Mouse (Mus musculus) limb, embryonic 14.5 days (tissue): ENCODE measurements around the gene Gatb. TPM values are rescaled to one million over a fixed set of nuclear protein-coding genes. Genes with fewer than 3 reads are reported as not detected.

Experiments
- ATAC-seq: fragments of 200-750 bp; cut with Nextera tagmentation; 2 replicates; pipeline ENCODE4 v1.8.0; 2017; ENCODE audit warnings: low read depth, moderate number of reproducible peaks, moderate TSS enrichment; ENCODE audit not compliant: low FRiP score
- DNase-seq: peaks from one replicate; pipeline ENCODE4 v3.0.0-alpha.2; 2015; ENCODE audit warnings: low spot score
- H3K27ac ChIP-seq: fragments of 300-500 bp; sonication (generic); replicated peaks from 2 replicates; pipeline ENCODE4 v1.5.1; 2014; ENCODE audit warnings: low read depth, mild to moderate bottlenecking, low read length, moderate library complexity, mixed read lengths
- H3K27me3 ChIP-seq: fragments of 300-500 bp; sonication (generic); 2 replicates; pipeline ENCODE4 v1.6.1; 2014; ENCODE audit warnings: low read length, mixed read lengths; ENCODE audit not compliant: control insufficient read depth, insufficient read depth
- H3K36me3 ChIP-seq: fragments of 300-500 bp; sonication (generic); 2 replicates; pipeline ENCODE4 v1.6.1; 2014; ENCODE audit warnings: mild to moderate bottlenecking, low read length, moderate library complexity, mixed read lengths; ENCODE audit not compliant: control insufficient read depth, insufficient read depth
- H3K4me1 ChIP-seq: fragments of 300-500 bp; sonication (generic); 2 replicates; pipeline ENCODE4 v1.6.1; 2014; ENCODE audit warnings: antibody characterized with exemption, low read length, mixed read lengths; ENCODE audit not compliant: control insufficient read depth, insufficient read depth
- H3K4me2 ChIP-seq: fragments of 300-500 bp; sonication (generic); replicated peaks from 2 replicates; pipeline ENCODE4 v1.6.1; 2014; ENCODE audit warnings: low read depth, mild to moderate bottlenecking, low read length, moderate library complexity; ENCODE audit not compliant: severe bottlenecking
- H3K4me3 ChIP-seq: fragments of 300-500 bp; sonication (generic); replicated peaks from 2 replicates; pipeline ENCODE4 v1.5.1; 2014; ENCODE audit warnings: low read length
- H3K9ac ChIP-seq: fragments of 300-500 bp; sonication (generic); 2 replicates; pipeline ENCODE4 v1.6.1; 2014; ENCODE audit warnings: mild to moderate bottlenecking, low read depth, low read length, moderate library complexity; ENCODE audit not compliant: severe bottlenecking
- H3K9me3 ChIP-seq: fragments of 300-500 bp; sonication (generic); 2 replicates; pipeline ENCODE4 v1.6.1; 2016; ENCODE audit warnings: low read length; ENCODE audit not compliant: control insufficient read depth
- POLR2A ChIP-seq: fragments of 200-500 bp; IDR thresholded peaks from 2 replicates; pipeline ENCODE4 v1.8.0; 2012; ENCODE audit warnings: inconsistent platforms, mild to moderate bottlenecking, moderate library complexity, borderline replicate concordance; ENCODE audit not compliant: insufficient read depth, insufficient read length; ENCODE audit errors: extremely low read depth
- WGBS: fragments of 180-500 bp; shearing (Covaris S2); extraction: QIAGEN DNeasy Blood & Tissue Kit; methylation state at CpG from one replicate; pipeline ENCODE4 v1.1.7; 2014; 5-methylcytosine and 5-hydroxymethylcytosine counted together
- polyA plus RNA-seq, 2 experiments: library from polyadenylated mRNA; depleted of rRNA in 1 of 2; stranded (reverse) in 1 of 2; unstranded in 1 of 2; fragments of >200 nt; fragmentation: Nextera tagmentation in 1 of 2; extraction: Ambion mirVana in 1 of 2; gene quantifications; 2 replicates each; pipeline versions ENCODE4 v1.2.1 to v1.2.3; 2012 to 2014

The Gatb gene
- polyA plus RNA-seq, 2 experiments, result 9.0 to 18.3 TPM

- no peak overlapping the region for H3K9ac ChIP-seq
- H3K4me2 ChIP-seq, result no peak overlapping the region
- ATAC-seq, result no peak
- no peak for TF ChIP-seq POLR2A
- H3K27me3 ChIP-seq, result no peaks in the 10 kb centered on the region
- H3K4me1 ChIP-seq, result no peaks in the 10 kb centered on the region
- 87% methylated on average over 4 of the region's 4 CpGs for WGBS
- H3K4me3 ChIP-seq, result no peak overlapping the region
- no peaks in the 10 kb centered on the region for H3K9me3 ChIP-seq
- H3K27ac ChIP-seq, result no peak overlapping the region
- H3K36me3 ChIP-seq, result no peaks in the 10 kb centered on the region
- no peak for DNase-seq
Measured at GRCm38 (mm10) chr3:85652727-85653665, 79.1 kb downstream of the Gatb start.

- H3K27me3 ChIP-seq, result no peaks in the 10 kb centered on the region
- WGBS, result 91% methylated on average over 3 of the region's 3 CpGs
- 0 out of 2 replicates have a peak, but pooled peaks cover 6% of the 10 kb centered on the region for H3K4me1 ChIP-seq
- no peaks in the 10 kb centered on the region for H3K9me3 ChIP-seq
- H3K4me2 ChIP-seq, result no peak overlapping the region
- H3K27ac ChIP-seq, result no peak overlapping the region
- H3K36me3 ChIP-seq, result no peaks in the 10 kb centered on the region
- ATAC-seq (no peak), DNase-seq (no peak)
- no peak overlapping the region for H3K4me3 ChIP-seq
- H3K9ac ChIP-seq, result no peak overlapping the region
- no peak for TF ChIP-seq POLR2A
Measured at GRCm38 (mm10) chr3:85655538-85655937, 81.6 kb downstream of the Gatb start.

- DNase-seq, result no peak
- Histone ChIP-seq H3K27ac (no peak overlapping the region), H3K9ac (no peak overlapping the region), H3K4me3 (no peak overlapping the region), H3K9me3 (no peaks in the 10 kb centered on the region), H3K4me1 (0 out of 2 replicates have a peak, but pooled peaks cover 6% of the 10 kb centered on the region), H3K4me2 (no peak overlapping the region), H3K36me3 (no peaks in the 10 kb centered on the region), H3K27me3 (no peaks in the 10 kb centered on the region)
- TF ChIP-seq POLR2A, result no peak
- WGBS, result 80% methylated on average over 7 of the region's 7 CpGs
- ATAC-seq, result no peak
Measured at GRCm38 (mm10) chr3:85659681-85660080, 85.8 kb downstream of the Gatb start.

GRCm38 (mm10) chr3:85661926-85662813, 88.3 kb downstream of the Gatb start:
- 69% methylated on average over 10 of the region's 10 CpGs for WGBS

GRCm38 (mm10) chr3:85663826-85664225, 89.9 kb downstream of the Gatb start:
- no peaks in the 10 kb centered on the region for H3K36me3 ChIP-seq
- H3K27me3 ChIP-seq, result no peaks in the 10 kb centered on the region
- ATAC-seq (no peak), DNase-seq (no peak)
- no peak overlapping the region for H3K9ac ChIP-seq
- no peak overlapping the region for H3K4me3 ChIP-seq
- TF ChIP-seq POLR2A, result no peak
- H3K9me3 ChIP-seq, result no peaks in the 10 kb centered on the region
- no peak overlapping the region for H3K4me2 ChIP-seq
- 0 out of 2 replicates have a peak, but pooled peaks cover 6% of the 10 kb centered on the region for H3K4me1 ChIP-seq
- no peak overlapping the region for H3K27ac ChIP-seq
- 87% methylated on average over 5 of the region's 5 CpGs for WGBS

More at GRCm38 (mm10) chr3:85661926-85662813, 88.3 kb downstream of the Gatb start:
- TF ChIP-seq POLR2A, result no peak
- DNase-seq, result no peak
- Histone ChIP-seq H3K27ac (no peak overlapping the region), H3K4me2 (no peak overlapping the region), H3K9ac (no peak overlapping the region), H3K9me3 (no peaks in the 10 kb centered on the region), H3K4me3 (no peak overlapping the region), H3K36me3 (no peaks in the 10 kb centered on the region), H3K4me1 (0 out of 2 replicates have a peak, but pooled peaks cover 6% of the 10 kb centered on the region), H3K27me3 (no peaks in the 10 kb centered on the region)
- ATAC-seq, result no peak
